Mouse (Mus musculus): ENCODE results near the gene Ccr1.
"Not testable (repeated sequence)": the region's sequence is repeated elsewhere in the genome, so short reads cannot be mapped to it uniquely, and the experiment has no call there.

GRCm38 (mm10) chr9:123980858-123981475, 12.5 kb upstream of the Ccr1 start:
- not testable (repeated sequence) for TF ChIP-seq POLR2A (IDR thresholded peaks at IDR 0.05; ENCODE audit: low read depth, low read length); CTCF (IDR thresholded peaks at IDR 0.05; ENCODE audit: extremely low read depth, insufficient read depth, insufficient read length, insufficient replicate concordance)

Data from spleen, adult 2 months (tissue).